Mouse (Mus musculus) kidney, postnatal 25 days (tissue): Measurements from ENCODE around the gene Oas1g.
"Not testable (repeated sequence)": the region's sequence is repeated elsewhere in the genome, so short reads cannot be mapped to it uniquely, and the experiment has no call there.

ENCODE experiments used
- DNase-seq, 2 experiments: peaks; one replicate each; pipeline ENCODE4 v3.0.0; 2021; ENCODE audit warnings: mixed read lengths in 2 of 2

Oas1g gene

DNA sequence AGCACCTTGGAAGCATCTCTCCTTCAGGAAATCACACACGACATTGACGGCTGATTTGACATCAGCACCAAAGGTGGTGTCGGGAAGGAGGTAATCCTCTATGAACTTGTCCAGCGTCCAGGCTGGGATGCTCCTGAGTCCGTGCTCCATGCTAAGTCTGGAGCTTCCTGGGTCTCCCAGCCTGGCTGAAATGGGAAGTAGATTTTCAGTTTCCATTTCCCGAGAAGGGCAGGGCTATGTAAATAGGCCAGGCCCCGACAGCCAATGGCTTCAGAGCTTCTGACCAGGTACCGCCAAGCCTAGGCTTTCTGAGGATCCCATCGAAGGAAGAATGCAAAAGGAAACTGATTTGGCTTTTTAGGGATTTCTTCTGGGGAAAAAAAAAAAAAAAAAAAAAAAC lies at the start of gene Oas1g:
Oas1g (minus strand) TSS at position 201 of the 400 bp plus-strand sequence.
- DNase-seq: not testable (repeated sequence)

DNA sequence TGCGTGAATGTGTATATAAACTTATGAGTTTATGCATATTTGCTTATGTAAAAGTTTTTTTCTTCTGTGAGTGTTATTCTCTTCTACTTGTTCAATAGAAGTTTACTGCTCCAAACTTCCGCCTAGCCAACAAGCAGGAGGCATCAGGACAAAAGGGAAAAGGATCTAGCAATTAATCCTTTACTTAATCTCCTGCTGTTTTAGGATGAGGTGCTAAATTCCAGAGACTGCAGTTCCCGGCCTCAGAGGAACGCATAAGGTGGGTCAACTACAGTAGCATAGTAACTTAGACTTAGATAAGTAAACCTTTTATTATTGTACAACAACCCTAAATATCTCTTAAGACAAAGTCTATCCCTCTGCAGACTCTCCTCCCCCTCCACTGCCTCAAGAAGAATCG lies 46.6 kb upstream of the Oas1g start:
- no peak for DNase-seq

DNA sequence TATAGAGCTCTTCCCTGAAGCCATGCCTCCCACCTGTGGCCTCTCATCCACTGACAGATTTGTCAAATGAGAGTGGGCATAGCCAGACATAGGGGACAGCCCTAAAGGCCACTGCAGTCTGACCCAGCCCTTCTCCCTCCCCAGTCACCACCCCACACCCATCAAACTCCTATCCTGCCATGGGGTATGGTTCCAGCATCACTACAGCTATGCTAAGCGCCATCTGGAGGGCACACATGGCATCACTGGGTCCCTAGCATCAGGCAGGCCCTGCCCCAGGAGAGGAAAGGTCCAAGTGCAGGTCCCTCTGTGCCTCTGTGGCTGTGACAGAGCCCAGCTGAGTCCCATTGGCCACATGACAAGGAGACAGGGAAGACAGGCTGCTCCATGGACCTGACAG lies 39.6 kb upstream of the Oas1g start:
- DNase-seq: no peak

DNA sequence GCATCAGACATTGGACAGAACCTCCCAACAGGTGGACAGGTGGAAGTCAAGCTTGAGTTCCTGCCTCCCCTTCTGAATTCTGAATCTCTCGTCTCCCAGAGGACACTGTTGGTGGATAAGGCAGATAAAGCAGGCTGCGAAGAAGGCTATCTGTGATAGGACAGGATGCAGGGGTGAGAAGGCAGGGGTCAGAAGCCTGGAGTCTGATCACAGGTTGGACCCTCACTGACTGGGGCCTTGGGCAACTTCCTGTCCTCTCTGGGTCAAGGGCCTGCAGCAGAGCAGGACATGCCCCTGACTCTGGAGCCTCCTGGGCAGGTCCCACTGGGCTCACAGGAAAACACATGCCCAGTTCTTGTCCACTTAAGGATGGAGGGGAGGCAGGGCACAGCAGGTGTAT lies 38.9 kb upstream of the Oas1g start:
- not testable (repeated sequence) for DNase-seq

DNA sequence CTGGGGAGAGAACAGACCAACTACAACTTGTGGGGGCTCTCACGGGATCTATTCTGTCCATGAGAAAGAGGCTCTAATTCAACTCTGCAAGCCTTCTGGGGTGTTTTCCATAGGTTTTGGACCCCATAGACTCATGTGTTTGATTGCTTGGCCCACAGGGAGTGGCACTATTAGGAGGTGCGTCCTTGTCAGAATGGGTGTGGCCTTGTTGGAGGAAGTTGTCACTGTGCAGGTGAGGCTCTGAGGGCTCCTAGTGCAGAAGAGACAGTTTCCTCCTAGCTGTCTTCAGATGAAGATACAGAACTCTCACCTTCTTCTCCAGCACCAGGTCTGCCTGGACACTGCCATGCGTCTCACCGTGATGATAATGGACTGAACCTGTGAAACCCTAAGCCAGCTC lies 37.1 kb upstream of the Oas1g start:
- DNase-seq: not testable (repeated sequence)

DNA sequence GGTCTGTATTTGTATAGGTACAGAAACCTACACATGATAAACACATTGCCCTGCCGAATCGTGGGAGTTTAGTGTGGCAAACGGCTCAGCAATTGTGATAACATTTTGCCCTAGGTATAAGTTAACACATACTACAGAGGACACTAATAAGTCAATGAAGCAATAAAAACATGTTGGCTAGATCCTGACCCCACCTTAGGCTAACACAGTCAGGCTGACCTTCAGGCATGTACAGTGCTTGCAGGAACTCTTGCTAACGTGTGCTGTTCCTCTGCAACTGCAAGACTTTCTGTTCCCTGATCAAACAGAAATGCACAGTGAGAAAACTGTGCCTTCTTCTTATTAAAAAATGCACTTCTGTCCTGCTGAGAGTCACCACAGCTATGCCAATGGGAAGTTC lies 36.6 kb upstream of the Oas1g start:
- DNase-seq: no peak

DNA sequence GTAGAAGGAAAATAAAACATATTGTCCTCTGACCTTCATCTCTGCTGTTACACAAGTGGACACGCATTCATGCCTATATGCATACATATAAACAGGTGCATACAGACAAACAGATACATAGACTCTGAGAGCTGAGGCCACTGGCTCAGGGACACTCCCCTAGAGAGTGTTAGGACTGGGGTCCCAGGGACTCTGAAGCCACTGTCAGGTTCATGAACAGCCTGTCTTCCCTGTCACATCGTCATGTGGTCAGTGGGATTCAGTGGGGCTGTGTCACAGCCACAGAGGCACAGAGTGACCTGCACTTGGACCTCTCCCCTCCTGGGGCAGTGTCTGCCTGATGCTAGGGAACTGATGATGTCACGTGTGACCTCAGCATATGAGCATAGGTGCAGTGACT lies 32.9 kb upstream of the Oas1g start:
- DNase-seq: no peak

DNA sequence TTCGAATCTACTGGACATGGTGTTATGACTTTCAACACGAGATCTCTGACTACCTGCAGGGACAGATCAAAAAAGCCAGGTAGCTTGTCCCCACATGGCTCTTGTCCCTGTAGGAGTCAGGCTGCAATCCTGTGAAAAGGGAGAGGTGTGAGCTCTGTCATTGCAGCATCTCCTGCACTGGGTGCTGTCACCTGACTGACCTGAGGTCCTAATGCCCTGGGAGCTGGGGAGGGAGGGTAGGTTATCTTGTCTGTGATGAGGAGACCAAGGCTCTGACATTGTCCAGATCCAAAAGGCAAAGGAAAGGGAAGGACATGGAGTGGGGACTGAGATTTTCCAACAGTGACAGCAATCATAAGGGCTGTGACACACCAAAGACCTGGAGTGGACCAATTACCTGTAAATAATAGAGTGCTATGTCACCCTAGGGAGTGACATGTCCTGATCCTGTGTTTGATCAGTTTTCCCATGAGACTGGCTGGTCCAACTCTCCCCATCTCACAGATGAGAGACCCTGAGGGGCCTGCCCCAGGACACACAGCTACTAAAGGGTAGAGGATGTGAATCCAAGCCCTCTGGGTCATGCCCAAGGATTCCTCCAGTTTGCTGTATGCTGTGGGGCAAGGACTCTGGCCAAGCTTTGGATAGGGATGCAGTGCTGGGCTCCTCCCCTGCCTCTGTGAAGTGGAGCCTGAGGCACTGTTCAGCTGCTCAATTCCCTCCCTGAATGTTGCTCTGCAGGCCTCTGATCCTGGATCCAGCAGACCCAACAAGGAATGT lies 31.9 kb upstream of the Oas1g start:
- DNase-seq: not testable (repeated sequence)

DNA sequence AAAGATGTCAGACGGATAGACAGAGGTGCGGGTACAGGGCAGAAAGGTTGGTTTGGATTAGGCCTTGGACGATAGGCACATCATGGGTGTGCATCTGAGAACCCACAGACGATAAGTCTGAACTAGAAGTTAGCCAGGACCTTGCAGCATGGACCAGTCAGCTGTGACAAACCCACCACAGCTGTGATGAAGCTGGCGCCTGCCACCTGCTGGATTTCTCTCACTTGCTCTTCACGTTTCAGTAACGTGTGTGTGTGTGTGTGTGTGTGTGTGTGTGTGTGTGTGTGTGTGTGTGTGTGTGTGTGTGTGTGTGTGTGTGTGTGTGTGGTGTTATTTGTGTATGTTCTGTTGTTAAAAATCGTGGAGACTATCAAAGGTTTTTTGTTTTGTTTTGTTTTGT lies 26.8 kb upstream of the Oas1g start, which contains the start of gene Oas1d:
Oas1d (plus strand) TSS at position 333 of the 400 bp plus-strand sequence.
- DNase-seq: not testable (repeated sequence)

DNA sequence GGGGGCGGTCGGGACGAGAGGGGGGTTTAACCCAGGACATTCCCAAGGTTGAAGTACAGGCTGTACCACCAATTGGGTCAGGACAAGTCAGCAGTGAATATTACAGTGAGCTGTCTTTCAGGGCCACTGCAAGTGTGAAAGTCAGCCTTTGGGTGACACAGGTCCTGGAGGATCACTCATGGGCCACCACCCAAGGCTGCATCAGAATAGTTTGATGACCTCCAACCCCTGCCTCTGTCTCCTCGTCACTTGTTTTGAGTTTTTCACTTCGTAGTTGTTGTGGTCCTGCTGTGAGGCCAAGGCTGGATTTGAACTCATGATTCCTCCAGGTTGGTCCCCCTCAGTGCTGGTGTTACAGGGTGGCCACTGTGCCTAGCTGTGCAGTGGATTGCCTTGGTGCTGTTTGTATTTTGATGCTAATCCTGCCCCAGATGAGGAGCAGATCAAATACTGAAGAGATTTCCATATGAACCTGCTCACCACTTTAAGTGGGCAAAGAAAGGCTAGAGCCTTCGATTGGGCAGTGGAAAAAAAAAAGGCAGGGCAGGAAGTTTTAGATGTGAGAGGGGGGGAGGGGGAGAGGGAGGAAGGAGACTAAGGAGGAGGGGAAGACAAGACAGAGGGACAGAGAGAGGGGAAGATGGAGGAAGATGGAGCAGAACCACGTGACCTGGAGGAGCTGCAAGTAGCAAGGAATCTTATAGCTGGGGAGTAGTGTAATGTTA lies 20.9 kb upstream of the Oas1g start:
- no peak for DNase-seq

DNA sequence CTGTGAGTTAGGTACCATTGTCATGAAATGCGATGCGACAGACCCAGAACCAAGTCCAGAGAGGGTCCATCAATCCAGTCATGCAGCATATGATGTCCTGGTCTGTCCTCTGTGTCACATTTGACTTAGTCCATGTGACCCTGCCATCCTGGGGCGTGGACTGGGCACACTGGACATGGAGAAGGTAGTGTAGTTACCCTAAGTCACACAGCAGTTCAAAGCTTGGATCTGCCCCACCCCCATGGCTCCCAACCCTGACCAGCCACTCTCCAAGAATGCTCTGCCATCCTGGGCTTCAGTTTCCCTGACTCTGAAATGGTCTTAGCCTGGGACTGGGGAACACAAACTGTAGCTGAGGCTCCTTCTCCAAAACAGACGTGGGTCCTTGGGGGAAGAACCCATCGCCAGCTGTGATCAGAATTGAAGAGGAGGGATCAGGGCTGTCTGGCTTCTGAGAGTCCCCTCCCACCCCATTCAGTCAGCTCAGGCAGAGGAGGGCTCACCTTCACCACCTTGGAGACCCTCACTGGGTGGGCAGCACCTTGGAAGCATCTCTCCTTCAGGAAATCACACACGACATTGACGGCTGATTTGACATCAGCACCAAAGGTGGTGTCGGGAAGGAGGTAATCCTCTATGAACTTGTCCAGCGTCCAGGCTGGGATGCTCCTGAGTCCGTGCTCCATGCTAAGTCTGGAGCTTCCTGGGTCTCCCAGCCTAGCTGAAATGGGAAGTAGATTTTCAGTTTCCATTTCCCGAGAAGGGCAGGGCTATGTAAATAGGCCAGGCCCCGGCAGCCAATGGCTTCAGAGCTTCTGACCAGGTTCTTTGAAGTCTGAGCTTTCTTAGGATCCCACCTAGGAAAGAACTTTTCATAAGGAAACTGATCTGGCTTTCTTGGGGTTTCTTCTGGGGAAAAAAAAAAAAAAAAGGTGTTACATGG lies 19.6 kb upstream of the Oas1g start, which contains the start of gene Oas1a:
Oas1a (minus strand) TSS at position 731 of the 943 bp plus-strand sequence.
- not testable (repeated sequence) for DNase-seq

DNA sequence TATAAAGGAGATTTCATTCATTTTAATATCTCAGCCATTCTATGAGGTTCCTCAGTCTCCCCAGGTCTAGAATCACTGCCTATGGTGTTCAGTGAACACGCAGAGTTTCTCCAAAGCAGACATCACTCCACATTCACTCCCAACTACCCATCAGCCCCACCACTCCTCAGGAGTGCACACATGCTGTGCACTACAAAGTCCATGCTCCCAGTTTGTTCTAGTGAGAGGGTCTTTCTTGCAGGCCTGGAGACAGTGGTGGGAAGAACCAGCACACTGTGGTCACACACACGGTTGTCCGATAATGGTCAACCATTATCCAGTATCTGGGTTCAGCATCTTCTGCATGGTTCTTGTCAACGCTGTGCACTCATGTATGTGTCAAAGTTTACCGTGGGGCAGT lies 14.6 kb upstream of the Oas1g start:
- no peak for DNase-seq

DNA sequence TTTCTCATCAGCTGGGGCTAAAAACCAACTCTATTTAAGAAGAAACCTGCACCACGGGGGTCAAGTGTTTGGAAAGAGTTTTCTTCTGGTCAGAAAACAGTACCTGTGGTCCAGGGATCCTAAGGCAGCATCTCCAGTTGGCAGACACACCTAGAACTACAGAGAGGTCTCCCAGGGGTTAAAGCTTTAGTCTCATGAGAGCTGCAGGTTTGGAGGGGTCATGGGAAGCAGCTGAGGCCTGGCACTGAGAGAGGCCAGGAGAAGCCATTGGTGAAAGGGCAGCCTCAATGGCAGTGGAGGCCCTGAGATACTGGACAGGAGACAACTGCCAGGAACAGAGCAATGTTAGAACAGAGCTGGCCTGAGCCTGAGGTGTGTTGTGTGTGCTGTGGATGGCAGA lies 13.3 kb upstream of the Oas1g start:
- DNase-seq: no peak

DNA sequence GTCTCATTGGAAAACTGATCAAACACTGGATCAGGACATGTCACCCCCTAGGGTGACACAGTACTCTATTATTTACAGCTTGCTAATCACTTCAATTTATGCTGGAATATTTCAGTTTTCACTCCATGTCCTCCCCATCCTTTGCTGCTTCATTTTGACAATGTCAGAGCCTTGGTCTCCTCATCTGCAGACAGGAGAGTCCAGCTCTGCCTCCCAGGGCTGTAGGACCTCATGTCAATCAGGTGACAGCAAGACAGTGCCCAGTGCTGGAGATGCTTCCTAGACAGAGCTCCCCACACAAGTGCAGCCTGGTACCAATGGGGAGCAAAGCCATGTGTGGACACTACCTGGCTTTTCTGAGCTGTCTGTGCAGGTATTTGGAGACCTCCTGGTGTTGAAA lies 11.3 kb upstream of the Oas1g start:
- DNase-seq: no peak

DNA sequence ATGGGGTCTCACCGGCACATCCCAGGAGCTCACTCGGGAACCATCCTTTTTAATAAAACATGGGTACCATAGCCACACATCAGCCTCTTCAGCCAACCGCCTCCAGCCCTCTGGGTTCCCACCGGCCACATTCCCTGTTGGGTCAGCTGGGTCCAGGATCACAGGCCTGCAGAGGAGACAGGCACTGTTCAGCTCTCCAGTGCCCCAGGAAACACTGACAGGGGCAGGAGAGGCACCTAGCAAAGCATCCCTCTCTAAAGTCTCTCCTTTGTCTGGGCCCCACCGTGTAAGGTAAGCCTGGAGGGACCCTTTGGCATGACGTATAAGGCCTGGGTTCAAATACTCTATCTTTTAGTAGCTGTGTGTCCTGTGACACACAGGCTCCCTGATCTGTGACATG lies 10.9 kb upstream of the Oas1g start:
- peak in 1 of 2 experiments; percentile 30 for DNase-seq

DNA sequence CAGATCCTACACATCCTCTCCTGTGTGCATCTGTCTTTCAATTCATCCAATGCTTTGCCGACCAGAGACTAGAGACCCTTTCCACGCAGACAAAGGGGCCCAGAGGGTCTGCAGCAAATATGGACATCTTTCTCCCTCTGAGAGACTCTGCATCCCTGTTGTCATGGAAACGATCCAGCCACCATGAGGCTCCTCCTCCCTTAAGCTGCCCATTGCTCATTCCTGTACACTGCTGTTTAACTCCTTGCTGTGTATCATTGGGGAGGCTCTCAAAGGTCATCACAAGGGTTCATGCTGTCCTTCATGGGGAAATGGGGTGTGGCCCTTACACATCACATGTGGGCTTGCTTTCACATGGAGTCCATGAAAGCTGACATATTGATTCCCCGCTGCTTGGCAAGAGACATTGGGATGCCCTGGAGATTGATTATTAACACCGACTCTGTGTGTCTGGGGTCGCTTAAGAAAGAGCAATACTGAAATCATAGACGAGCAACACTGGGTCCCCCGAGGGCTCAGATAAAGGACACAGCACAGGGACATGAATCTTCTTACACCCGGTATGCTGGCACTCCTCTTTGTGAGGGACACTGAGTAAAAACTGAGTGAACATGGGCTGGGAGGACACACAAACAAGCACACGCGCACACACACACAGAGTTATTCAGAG lies 8.0 kb upstream of the Oas1g start:
- no peak for DNase-seq

DNA sequence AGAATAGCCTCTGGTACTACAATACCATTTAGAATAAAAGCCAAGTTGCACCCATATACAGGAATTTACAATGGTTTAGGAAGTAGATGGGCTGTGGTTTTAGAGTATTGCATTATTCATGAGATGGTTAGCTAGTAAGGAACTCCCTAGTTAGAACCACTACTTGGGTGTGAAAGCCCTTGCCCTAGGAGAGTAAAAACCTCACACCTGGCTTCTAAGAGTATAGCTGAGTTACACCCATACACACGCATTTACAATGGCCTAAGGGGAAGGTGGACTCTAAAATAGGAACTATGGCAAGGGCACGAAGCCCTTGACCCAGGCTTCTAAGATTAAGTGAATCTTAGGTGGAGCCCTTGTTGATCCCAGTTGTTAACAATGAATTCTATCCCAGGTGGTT lies 7.3 kb upstream of the Oas1g start:
- not testable (repeated sequence) for DNase-seq

DNA sequence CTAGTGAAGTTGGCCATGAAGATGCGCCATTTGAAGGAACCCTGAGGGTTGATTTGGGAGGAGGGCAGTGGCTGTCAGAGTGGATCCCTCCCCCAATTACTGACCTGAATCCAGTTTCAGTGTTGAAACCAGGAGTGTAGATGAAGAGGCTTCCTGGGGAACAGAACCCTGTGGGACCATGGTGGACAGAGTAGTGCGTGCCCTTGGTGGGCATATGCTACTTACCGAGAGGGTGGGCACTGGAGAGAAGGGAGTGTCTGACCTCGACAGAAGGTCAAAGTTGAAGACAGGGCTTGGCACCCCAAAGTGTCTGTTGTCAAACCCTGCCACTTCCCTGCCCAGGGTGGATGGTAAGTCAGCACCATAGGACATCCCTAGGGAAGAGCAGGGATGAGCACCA lies 6.5 kb upstream of the Oas1g start:
- not testable (repeated sequence) for DNase-seq

DNA sequence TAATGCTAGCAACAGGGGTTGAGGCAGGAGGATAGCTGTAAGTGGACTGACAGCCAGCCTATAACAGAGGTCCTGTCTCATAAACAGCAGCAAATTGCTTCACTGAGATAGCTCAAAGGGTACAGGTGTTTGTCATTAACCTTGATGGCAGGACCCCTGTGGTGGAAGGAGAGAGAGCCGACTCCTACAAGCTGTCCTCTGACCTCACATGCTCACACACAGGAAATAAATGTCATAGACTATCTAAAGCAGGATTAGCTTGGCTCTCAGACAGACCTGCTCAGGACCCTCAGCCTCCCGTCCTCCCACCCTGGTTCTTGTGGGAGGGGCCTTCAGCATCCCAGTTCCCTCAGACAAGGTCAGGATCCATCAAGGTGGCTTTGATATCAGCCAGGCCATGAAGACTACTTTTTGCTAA lies 4.8 kb upstream of the Oas1g start:
- DNase-seq: no peak

DNA sequence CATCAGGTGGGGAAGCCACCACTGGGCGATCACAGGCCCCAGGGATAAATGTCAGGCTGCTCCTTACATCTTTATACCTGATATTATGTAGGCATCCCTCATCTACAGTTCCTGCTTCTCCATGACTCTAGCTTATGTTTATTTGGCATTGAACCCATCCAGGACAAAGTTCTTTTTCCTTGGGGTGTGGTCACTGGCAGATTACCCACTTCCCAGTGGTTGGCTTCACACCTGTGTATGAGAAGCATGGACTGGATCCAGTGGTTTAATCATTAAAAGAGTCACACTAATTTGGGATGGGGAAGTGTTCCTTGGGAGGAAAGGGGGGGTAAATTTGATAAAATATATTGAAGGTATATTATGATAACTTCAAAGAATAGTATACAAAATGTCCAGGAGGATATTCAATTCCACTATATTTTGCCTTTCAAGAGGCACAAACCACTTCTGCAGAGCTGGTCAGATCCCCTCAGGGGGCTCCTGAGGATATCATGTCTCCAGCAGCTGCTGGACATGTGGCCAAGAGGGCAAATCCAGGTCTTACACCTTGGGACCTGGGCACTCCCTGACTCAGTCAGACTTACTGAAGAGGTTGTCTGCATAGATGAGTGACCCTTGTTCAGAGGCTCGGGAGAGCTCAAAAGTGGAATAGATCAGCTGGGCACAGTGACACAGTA lies 4.3 kb upstream of the Oas1g start:
- not testable (repeated sequence) for DNase-seq

DNA sequence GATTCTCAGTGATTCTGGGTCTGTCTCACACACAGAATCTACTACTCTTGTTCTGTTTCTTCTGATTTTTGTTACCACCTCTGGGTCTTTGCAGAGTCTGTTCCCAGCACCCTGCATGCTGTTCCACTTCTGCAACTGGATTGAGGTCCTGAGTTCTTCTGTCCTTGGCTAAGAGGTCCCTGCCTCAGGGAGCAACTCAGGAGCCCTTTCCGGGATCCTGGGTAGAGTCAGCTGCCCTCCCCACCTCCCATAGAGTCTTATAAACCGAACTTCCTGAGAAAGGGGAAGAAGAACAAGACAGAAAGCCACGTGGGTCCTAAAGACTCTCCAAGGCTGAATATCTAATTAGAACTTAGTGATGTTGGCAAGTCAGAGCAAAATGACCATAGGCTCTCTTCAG lies 3.6 kb upstream of the Oas1g start:
- DNase-seq: no peak

DNA sequence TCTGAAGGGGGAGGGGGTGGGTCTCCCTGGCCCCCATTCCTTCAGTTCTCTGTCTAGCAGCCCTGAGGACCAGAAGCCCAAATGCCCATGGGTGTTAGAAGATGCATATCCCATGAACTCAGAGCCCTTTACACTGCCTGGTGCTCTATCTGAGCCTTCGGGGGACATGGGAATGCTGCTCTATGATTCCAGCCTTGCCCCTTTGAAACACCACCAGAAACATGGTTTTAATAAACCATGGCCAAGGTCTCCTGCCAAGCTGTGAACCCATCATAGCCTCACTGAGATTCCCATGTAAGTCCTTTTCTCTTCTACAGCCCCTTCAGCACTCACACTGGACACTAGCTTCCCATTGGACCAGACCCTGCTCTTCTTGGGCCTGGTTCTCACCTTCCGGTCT lies 2.6 kb upstream of the Oas1g start:
- DNase-seq: no peak
